Mouse (Mus musculus): Measurements from ENCODE around the gene Snx11.

DNA sequence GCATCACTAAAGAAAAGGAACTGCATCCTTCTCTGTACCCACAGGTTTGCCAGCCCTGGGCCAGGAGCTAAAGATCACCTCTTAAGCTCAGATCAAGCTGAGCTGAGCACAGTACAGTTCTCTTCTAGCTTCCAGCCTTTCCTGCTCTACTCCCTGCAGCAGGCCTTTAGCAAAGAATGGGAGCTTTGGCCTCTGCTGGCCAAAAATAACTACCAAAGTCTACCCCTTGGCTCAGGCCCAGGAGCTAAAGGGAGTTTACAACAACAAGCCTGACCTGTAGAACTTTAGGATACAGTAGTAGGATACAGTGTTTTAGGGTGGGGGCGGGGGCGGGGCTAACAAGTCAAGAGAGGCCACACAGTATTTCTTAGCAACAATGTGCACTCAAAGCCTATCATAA is 49.1 kb upstream of the Snx11 start:
- TF ChIP-seq GATA1 (IDR thresholded peaks at IDR 0.05; ENCODE audit: borderline replicate concordance, low read length) (no peak), CTCF (IDR thresholded peaks at IDR 0.05; ENCODE audit: low read depth, low read length) (no peak), GATA2 (IDR thresholded peaks at IDR 0.05; ENCODE audit: borderline replicate concordance, low read depth, low read length) (no peak)

Data from G1E (cell line).